Mouse (Mus musculus): ENCODE results near the gene Skp2.
A peak's percentile ranks its signal among the peaks of the same experiment; 100 is the strongest.

The Skp2 gene

DNA sequence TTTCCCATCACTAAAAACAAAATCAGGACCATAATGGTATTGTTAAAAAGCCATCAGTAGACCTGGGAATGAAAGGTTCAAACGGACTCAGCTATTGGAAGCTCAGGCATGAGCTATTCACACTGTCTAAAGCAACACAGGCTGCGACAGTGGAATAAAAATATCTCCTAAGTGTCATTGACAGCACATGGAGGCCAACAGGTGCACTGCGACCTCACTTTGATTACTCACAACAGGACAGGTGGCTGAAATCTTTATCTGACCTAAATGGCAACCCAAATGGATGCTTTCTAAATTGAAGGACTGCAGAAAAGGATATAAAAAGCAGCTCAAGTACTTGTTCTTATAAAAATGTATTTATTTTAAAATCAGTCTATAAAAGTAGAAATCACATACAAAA lies 43.6 kb downstream of the Skp2 start:
- no peak for DNase-seq

- no peak for DNase-seq
Measured at GRCm38 (mm10) chr15:9110526-9111347, 44.5 kb downstream of the Skp2 start.

GRCm38 (mm10) chr15:9106303-9107074 lies 48.7 kb downstream of the Skp2 start:
- DNase-seq: no peak

- DNase-seq: no peak
Measured at GRCm38 (mm10) chr15:9100446-9101077, 54.7 kb downstream of the Skp2 start.

GRCm38 (mm10) chr15:9096865-9097264 lies 58.4 kb downstream of the Skp2 start:
- no peak for DNase-seq

DNA sequence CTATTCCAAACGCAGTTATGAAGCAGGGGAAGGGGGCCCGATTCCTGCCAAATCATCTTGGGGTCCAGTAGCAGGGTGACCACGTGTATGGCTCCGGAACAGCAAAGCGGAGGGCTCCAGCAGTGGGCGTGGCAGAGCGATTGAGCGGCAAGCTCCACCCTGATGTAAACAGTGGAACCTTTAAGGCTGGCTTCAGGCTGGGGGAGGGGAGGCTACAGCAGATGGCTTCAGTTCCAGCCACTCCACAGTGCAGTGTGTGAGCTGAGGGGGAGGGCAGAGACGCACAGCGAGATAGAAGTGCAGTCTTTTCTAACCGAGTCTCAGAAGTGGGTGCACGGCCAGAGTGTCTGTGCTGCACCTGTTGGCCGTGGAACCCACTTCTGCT lies 60.9 kb downstream of the Skp2 start:
- DNase-seq: peak; percentile 46

DNA sequence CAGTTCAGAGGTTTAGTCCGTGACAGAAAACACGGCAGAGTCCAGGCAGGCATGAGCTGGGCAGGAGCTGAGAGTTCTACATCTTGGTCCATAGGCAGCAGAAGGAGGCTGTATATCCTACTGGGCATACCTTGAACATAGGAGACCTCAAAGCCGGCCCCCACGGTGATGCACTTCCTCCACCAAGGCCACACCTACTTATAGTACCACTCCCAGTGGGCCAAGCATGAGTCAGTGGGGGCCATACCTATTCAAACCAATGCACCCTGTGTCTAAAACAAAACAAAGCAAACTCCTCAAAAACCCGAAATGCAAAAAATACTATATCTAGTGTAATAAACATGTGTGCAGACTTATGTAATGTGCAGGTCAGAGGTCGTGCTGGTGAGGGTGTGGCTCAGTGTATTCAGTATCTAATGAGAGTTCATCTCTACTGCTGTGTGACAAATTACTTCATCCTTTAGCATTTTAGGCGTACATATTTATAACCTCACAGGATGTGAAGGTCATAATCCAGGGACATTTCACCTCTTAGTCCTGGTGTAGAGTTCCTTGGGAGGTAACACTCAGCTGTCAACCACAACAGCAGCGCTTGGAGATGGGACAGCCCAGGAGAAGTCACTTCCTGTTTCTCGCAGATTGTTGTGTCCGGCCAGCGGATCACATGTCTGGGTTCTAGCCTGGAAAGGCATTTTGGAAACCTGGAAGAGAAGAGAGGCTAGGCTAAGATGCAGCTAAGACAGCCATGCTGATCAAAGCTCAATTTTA lies 61.4 kb downstream of the Skp2 start:
- DNase-seq: no peak

DNA sequence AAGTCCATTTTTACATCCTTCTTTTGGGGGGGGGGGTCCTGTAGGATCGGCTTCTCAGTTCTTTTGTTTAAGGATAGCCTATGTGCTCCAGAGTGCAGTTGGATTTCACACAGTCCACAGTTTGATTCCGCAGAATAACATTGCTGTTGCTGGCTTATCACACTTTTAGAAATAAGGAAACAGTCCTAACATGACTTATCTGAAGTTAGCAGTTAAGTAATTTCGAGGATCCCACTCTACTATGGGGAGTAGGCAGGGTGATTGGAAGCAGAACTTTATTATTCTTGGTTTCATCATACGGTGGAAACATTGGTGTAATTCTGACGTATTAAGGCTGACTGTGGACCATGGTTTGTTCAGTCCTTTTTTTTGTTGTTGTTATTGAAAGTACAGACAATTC lies 64.6 kb downstream of the Skp2 start:
- DNase-seq: no peak

DNA sequence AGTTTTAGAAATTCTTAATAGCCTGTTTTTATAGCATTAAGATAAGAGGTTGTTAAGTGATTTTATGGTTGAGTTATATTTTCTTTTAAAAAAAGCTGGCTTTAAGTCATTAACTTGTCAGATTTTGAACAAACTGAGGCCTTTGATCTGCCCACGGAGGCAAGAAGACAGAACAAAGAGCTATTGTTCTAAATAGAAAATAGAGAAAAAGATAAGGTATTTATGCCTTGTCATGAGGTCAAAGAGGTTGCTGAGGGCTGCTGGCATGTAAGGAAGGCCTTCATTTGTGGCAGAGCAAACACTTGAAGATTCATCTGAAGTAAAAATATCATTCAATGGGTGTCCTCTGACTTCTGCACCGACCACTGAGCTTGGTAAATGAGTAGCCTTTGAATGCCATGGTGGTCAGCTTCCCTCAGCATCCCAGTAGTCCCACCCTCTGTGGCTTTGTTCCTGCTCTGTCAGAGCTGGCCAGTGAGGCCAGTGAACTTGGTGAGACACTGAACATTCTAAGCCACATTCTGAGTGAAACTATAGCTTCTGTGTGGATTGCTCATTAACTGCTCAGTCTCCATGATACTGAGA lies 66.0 kb downstream of the Skp2 start:
- no peak for DNase-seq

DNA sequence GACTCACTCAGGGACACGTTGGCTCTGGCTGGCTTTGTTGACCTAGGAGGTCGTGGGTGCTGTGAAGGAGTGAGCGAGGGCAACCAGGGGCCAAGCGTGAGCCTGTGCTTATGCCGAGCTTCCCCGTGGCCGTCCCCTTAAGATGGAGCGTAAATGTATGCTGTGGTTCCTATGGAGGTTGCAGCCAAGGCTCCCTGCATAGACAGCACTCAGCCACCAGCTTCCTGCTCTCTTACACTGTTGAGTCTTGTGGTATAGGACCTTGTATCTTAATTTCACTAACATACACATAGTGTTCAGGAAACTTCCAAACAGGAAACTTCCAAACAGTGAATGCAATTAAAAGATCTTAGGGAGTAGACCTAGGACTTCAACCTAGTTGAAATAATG lies 66.5 kb downstream of the Skp2 start:
- no peak for DNase-seq

- DNase-seq: no peak
Measured at GRCm38 (mm10) chr15:9087895-9088682, 67.1 kb downstream of the Skp2 start.

- no peak for DNase-seq
Measured at GRCm38 (mm10) chr15:9087421-9087820, 67.8 kb downstream of the Skp2 start.

DNA sequence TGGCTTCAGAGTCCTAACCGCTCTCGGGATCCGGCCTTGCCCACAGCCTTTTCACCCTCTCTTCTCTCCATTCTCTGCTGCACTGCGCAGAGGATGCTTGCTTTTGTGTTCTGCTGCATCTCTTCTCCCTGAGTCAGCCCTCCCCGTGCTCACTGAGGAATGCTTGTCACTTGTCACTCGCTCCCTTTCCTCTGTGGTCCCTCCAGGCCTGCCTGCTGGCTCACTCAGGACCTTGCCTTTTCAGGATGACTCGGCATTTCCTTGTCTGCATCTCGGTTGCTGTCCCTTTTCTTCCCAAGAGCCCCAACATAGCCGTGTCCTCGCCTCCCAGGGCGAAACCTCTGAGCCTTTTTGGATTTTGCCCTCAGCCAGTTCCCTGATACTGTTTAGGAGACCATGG lies 68.4 kb downstream of the Skp2 start:
- DNase-seq: no peak

DNA sequence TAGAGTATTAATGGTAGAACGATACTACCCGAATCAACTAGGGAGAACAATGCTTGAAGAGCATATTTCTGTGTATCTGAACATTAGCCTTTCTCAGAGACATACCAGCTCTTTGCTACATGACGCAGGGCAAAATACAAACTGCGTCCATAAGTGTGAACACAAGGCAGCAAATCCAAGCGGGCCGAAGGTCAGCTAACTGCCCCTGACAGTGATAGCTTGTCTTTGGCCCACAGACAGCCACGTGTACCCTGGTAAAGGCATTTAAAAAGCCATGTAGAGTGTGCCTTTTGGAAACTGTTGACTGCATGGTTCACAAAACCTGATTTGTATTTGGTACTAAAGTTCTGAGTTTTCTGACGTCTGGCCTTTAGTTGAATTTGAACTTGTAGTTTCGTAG lies 72.5 kb downstream of the Skp2 start:
- no peak for DNase-seq

DNA sequence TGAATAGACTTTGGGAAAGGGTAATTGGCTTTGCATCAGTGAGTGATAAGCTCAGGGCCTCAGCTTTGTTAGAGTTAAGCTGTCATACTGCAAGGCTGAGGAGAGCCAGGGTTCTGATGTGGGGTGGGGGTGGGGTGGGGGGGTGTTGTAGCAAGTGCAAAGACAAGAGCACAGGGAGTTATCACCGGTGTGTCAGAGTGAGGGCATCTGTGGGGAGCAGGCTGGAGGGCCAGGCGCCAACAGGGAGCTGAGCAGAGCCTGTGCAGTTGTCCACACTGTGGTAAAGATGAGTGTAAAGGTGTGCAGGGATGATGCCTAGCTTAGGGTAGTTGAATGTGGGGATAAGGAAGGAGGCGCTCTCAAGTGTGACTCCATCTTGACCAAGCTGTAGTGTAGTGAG lies 73.9 kb downstream of the Skp2 start:
- no peak for DNase-seq

- DNase-seq: no peak
Measured at GRCm38 (mm10) chr15:9080206-9080605, 75.0 kb downstream of the Skp2 start.

DNA sequence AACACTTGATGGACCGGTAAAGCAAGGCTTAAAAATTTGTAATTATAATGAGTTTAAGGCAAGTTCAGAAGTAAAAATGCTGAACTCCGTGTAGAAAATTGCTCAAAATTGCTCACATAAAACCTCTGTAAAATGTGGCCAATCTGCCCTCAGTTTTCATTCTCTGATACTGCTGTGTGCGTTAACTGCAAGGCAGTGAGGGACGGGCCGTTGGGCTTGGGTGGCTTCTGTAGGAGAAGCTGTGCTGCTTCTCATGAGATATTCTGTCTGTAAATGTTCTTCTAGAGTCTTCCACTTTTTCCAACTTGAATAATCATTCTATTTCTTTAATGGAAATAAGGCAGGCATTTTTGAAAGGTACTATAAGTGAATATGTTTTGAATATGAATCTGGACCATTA lies 75.6 kb downstream of the Skp2 start:
- no peak for DNase-seq

DNA sequence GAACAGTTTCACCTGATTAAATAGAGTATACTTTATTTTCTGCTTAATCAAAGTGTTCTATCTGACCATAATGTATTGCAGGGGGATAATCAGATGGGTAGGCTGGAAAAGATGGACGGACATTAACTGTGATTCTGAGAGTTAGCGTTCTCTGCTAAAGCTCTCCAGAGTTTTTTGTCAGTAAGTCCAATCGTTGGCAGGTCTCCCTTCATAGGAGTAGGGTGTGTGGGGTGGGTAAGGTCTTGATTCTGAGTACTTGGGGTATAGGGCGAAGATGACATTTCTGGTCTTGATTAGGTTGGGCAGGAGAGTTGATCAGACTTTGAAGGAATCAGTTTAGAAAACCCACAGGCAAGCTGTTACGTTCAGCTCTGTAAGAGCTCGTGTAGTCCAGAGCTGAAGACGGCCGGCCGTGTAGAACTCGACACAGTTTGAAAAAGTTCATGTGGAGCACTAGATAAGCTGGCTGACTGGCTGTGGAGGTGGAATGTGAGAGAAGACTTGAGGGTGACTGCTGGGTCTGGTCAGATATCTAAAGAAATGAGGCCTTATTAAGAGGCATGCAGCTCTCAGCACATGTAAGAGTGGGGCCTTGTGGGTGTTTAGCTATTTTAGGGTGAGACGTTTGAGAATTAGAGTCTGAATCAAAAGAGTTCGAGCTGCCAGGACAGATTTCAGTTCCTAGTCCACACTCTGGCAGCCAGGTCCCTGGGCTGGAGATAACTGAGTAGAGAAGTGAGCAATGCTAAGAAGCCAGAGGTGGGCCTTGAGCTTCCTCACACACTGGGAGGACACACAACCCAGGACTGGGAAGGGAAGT lies 76.5 kb downstream of the Skp2 start:
- DNase-seq: no peak

- no peak for DNase-seq
Measured at GRCm38 (mm10) chr15:9075608-9076200, 79.5 kb downstream of the Skp2 start.

- DNase-seq: no peak
Measured at GRCm38 (mm10) chr15:9074671-9075070, 80.6 kb downstream of the Skp2 start.

DNA sequence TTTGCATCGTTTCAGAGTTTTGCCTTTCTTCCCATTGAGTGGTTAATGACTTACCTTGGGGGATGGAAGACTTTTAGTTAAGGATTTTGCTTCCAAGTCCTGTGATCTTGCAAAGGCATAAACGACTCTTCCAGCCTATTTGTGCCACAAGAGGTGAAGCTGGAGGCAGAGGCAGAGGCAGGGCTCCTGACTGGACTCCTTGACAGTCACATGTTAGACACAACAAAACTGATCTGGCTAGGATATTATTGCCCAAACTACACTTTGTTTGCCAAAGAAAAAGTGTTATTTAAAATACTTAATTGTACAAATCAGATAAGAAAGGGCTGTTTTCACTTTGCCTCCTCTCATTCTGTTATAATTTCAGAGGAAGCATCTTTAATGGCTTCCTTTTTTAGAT lies 81.1 kb downstream of the Skp2 start:
- no peak for DNase-seq
